Mouse (Mus musculus) megakaryocyte, embryonic 14.5 days (primary cell): Measurements from ENCODE around the gene Tcf25.

Experiments used
- FLI1 ChIP-seq: IDR thresholded peaks from 2 replicates; pipeline ENCODE4 v1.6.1; 2012; ENCODE audit warnings: low read length, inconsistent platforms, mixed read lengths
- GATA1 ChIP-seq: IDR thresholded peaks from 3 replicates; pipeline ENCODE4 v1.6.1; 2012; ENCODE audit warnings: mixed read lengths, low read length, inconsistent platforms, borderline replicate concordance

DNA sequence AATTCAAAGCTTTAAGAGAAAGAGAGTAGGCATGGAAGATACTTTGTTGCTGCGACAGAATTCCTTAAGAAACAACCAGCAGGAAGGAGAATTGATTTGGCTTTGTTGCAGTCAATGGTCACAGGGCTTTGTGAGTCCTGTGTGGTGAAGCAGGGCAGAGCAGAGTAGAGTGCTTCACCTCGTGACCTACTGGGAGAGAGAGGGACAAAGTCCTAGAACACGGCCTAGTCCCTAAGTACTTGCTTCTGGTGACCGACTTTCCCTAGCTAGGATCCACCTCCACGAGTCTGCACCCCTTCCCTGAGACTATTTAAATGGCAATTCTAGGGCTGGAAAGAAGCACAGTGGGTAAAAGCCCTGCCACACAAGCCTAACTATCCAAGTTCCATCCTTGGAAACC is 43.6 kb upstream of the Tcf25 start:
- no peak for TF ChIP-seq GATA1
- no peak for TF ChIP-seq FLI1
